Mouse (Mus musculus): ENCODE results near the gene Tma7.
A peak's percentile ranks its signal among the peaks of the same experiment; 100 is the strongest.

The Tma7 gene

GRCm38 (mm10) chr9:109101933-109102445 is 19.6 kb upstream of the Tma7 start:
- DNase-seq = no peak

- DNase-seq = no peak
These were observed 18.0 kb upstream of the Tma7 start for GRCm38 (mm10) chr9:109100307-109100928.

- DNase-seq = peak; percentile 57
These were observed 16.6 kb upstream of the Tma7 start for GRCm38 (mm10) chr9:109098969-109099368.

- DNase-seq = peak; percentile 9
These were observed 16.0 kb upstream of the Tma7 start for GRCm38 (mm10) chr9:109098366-109098765.

- peak; percentile 77 for DNase-seq
These were observed 15.4 kb upstream of the Tma7 start for GRCm38 (mm10) chr9:109097831-109098230.

- no peak for DNase-seq
These were observed 14.9 kb upstream of the Tma7 start for GRCm38 (mm10) chr9:109097291-109097690.

- peak; percentile 35 for DNase-seq
These were observed 14.5 kb upstream of the Tma7 start for GRCm38 (mm10) chr9:109096856-109097255.

GRCm38 (mm10) chr9:109096251-109096661 is 13.9 kb upstream of the Tma7 start:
- no peak for DNase-seq

GRCm38 (mm10) chr9:109095137-109095982 is 13.0 kb upstream of the Tma7 start, which contains the start of gene Plxnb1:
Plxnb1 (plus strand) TSS chr9:109095389.
- DNase-seq = peak; percentile 89

- DNase-seq = no peak
These were observed 12.3 kb upstream of the Tma7 start for GRCm38 (mm10) chr9:109094553-109095136.

- peak; percentile 26 for DNase-seq
These were observed 11.6 kb upstream of the Tma7 start for GRCm38 (mm10) chr9:109093786-109094552.

- no peak for DNase-seq
These were observed 10.4 kb upstream of the Tma7 start for GRCm38 (mm10) chr9:109092799-109093198.

GRCm38 (mm10) chr9:109091802-109092201 is 9.4 kb upstream of the Tma7 start:
- DNase-seq = no peak

- peak; percentile 72 for DNase-seq
These were observed 8.1 kb upstream of the Tma7 start for GRCm38 (mm10) chr9:109090446-109090845.

- peak; percentile 69 for DNase-seq
These were observed 5.6 kb upstream of the Tma7 start for GRCm38 (mm10) chr9:109087987-109088386.

- peak; percentile 73 for DNase-seq
These were observed 2.5 kb upstream of the Tma7 start for GRCm38 (mm10) chr9:109084922-109085321.

GRCm38 (mm10) chr9:109081749-109082123 is 651 bp downstream of the Tma7 start:
- no peak for DNase-seq

GRCm38 (mm10) chr9:109080516-109080915 is 1.9 kb downstream of the Tma7 start:
- DNase-seq = peak; percentile 71

- peak; percentile 94 for DNase-seq
These were observed 8.5 kb downstream of the Tma7 start, which contains the start of gene Atrip for GRCm38 (mm10) chr9:109073661-109074573. Atrip (minus strand) TSS chr9:109074124.

GRCm38 (mm10) chr9:109068095-109068735 is 14.2 kb downstream of the Tma7 start:
- no peak for DNase-seq

GRCm38 (mm10) chr9:109060898-109061295 is 21.5 kb downstream of the Tma7 start:
- no peak for DNase-seq

All from retina, postnatal 1 day (tissue).